Mouse (Mus musculus) granulocyte monocyte progenitor cell, adult 5-6 weeks (primary cell): ENCODE results near the gene Clec11a. TPM values are rescaled to one million over a fixed set of nuclear protein-coding genes. Genes with fewer than 3 reads are reported as not detected.
"Not testable (repeated sequence)": the region's sequence is repeated elsewhere in the genome, so short reads cannot be mapped to it uniquely, and the experiment has no call there.

Experiments used
- ATAC-seq: replicated peaks from 2 replicates; pipeline ENCODE4 v1.8.0; 2016; ENCODE audit warnings: mild to moderate bottlenecking, moderate TSS enrichment, inconsistent platforms; ENCODE audit not compliant: poor library complexity, severe bottlenecking
- total RNA-seq, 2 experiments: library from RNA; stranded (forward) in 1 of 2; stranded (reverse) in 1 of 2; fragments of 200-712, 200-1000 nt in 1 of 2; fragments of >200 nt in 1 of 2; fragmentation: Nextera tagmentation in 1 of 2; gene quantifications; 2 replicates each; pipeline ENCODE4 v1.2.3; 2014 to 2017

Clec11a gene
- total RNA-seq, 2 experiments from 2014 or later, result 3.7 to 4.8 TPM

DNA sequence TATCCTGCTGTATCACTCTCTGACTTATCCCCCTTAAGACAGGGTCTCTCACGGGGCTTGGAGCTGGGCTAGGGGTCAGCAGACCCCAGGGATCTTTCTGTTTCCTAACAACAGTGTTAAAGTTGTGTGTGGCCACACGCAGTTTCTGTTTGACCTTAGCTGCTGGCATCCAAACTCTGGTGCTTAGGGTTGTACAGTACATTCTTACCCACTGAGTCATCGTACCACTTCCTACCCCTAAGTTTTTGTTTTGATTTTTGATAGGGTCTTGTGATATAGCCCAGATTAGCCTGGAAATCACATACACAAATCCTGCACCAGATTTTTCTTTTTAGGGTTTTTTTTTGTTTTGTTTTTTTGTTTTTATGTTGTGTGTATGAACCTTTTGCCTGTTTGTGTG, 25.6 kb upstream of the Clec11a start:
- ATAC-seq, result no peak

DNA sequence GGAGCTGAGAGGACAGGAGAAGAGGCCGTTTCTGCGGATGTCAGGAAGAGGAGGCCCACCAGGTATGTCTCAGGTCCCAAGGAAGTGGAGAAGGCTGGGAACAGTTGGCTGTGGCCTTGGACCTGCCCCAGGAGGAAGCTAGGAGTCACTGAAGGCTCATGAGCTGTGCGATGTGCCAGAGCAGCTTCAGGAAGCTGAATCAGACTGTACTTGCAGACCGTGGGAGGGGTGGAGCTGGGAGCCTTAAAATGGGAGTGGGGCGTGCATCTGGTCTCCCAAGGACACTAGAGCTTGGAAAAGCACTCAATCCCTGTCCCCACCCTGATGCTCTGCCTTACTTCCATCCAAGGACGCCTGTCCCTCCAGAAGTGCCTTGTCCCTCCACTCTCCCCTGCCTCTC, 19.9 kb upstream of the Clec11a start:
- no peak for ATAC-seq

DNA sequence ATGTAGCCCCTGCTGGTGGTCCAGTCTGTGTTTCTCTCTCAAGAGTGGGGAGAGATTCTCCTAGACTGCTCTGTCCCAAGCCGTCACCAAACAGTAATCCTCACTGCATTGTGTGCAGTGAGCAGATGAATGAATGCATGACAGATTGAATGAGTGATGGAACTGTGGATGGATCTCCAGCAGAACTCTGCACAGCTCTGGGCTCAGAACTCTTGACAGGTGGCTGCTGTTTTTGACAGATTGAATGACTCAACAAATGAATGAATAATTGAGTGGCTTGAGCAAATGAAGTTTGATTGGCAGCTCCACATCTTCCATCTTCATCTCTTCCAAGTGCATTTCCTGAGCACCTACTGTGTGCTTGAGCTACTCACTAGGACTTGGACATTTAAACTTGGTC, 15.6 kb upstream of the Clec11a start:
- no peak for ATAC-seq

DNA sequence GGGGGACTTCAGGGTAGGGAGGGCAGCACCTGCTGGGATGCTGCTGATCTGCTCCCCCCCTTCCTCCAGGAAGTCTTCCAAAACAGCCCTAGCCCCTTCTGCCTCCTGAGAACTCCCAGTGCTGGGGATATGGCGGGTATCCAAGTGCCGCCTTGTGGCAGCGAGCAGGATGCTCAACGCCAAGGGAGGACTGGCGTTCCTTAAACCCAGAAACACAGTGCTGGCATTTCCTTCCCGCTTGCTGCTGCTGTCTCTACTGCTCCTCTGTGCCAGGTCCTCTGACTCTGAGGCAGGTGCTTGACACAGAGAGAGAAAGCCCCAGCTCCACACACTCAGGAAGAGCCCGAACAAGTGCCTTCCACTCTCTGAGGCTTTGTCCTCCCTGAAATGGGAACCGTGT, 14.2 kb upstream of the Clec11a start:
- ATAC-seq, result no peak

DNA sequence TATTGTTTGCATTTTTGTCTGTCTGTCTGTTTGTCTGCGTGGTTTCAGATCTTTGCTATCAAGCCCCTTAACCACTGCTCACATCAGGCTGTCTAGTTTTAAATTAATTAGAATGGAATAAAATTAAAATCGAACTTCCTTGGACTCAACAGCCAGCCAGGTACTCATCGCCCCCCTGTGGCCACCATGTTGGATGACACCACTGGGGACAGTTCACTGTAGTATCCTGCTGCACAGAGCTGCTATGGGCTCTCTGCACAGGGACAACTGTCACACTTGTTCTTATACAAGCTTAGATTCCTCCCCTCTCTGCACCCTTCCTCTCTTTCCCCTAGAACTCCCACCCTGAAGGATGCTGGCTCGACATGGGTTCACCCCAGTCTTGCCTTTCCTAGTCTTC, 11.2 kb upstream of the Clec11a start:
- ATAC-seq, result peak; percentile 74

DNA sequence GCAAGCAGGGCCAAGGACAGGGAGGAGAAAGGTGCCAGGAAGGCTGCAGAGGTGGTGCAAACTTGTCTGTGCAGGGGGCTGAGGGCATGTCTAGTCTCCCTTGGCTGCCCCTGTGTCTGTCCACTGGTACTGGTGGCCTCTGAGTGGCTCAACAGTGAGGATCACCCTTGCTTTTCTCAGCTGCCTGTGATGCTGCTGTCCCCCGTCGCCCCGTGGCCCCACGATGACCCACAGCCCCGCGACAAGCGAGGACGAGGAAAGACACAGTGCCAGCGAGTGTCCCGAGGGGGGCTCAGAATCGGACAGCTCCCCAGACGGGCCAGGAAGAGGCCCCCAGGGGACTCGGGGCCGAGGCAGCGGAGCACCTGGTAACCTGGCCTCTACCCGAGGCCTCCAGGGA, 5.8 kb upstream of the Clec11a start:
- ATAC-seq, result no peak

DNA sequence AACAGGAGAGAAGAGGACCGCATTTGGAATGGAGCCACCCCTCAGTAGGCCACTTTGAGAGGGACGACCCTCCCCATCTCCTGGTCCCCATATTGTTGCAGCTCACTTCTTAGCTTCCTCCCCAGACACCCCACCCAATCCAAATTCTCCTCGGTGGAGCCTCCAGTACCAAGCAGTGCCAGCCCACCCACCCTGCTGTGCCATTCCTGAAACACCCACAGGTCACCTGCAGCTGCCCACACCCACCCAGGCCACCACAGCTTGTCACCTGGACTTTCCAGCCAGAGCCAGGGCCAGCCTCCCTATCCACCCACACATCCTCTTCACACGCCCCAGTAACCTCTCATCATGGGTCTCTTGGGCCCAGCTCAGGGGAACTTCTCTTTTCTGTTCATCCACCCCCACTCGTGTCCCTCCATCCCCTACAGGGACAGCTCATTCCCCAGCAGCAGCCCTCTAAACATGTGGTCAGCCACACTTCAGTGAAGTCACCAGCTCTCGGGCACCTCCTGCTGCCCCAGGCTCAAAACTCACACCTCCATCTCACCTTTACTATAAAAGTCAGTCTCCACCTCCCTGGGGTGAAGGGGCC, 5.1 kb upstream of the Clec11a start:
- ATAC-seq, result no peak; the same call in 1 of the 2 replicates

DNA sequence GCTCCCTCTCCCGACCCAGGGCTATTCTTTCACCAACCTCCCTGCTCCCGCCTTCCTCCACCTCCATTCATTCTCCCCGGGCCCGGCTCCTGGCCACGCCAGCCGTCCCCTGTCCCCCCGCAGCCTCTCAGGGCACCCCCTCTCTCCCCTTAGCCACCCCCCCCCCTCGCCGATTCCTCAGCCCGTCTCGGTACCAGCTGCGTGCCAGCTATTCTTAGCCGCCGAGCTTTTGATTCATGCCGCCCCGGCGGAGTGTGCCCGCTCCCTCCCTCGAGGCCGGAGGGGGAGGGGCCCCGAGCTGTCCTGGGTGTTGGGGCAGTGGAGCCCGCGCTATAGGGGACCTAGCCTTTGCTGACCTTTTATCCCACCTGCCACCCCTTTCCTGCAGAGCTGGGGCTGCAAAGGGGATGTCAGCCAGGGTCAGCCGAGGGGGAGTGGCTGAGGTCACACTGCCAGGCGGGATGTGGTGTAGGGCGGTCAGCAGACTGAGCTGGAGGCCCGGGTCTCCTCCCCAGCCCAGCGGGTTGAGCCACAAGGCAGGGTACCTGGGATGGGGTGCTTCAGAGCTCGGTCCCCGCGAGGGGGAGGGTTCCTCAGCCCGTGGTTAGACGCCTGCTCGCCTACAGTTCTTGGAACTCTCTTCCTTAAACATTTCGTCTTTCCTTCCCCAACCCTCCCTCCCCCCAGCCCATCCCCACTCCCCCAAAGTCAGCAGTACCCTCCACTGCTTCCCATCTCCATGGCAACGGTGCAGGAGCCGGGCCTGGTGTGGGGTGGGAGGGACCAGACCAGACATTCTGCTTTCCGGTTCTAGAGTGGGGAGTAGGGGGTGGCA, 4.4 kb upstream of the Clec11a start:
- ATAC-seq, result peak; percentile 11; the same call in 1 of the 2 replicates

DNA sequence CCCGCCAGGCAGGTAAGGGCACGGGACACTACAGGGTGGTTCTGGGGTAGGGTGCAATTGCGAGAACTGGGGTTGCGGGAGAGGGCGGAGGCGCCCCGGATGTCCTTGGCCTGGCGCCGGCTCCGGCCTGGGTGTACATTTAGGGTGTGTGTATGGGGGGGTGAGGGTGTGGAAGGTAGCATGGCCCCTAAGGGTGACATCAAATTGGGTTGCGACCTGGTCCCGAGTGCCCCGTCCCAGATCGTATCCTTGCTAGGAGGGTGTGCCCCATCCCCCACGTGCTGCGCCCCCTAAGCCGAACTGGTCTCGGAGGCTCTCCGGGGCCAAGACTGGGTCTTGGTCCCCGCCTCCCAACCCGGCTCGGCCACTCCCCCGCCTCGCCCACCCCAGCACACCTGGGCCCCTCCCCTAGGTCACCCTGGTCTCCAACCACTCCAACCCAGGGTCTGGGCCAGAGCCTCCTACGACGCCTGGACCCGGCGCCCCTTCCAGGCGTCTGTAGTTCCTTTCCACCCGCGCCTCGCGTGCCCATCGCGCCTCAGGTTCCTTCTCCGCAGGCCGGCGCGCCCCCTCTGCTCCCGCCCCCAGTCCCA, 3.7 kb upstream of the Clec11a start:
- ATAC-seq, result 0 out of 2 replicates have a peak, but pooled peaks have one; percentile 3

DNA sequence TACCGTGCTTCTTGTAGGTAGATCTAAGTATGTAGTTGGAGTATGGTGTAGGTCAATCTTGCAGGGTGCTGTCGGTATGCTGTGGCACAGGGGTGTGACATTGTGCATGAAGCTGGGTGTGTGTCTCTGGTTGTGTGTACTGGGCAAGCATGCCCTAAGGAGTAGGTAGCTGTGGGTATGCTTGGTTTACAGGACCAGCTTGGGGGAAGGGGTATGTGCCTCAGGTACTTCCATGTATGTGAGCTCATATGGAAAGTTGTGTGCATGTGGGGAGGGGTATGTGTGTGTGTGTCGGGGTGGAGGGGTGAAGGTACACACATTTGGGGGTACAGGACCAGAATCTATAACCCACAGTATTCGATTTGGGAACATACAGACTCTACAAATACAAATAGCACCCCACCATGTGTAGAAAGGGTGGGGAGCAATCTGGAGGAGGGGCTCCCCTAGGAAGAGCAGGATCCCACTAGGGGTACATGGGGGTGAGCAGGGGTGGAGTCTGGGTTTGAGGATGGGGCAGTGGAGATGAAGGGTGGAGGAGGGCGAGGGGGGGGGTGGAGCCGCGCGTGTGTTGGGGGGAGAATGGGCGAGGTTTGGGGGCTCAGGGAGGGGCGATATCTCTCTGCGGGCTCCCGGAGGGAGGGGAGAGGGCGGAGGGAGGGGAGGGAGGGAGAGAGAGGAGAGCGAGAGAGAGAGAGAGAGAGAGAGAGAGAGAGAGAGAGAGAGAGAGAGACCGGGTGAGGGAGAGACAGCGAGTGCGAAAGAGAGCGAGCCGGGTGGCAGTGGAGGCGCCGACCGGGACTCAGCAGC, 3.0 kb upstream of the Clec11a start, which contains the start of gene Shank1:
TSS of gene Shank1 (plus strand) at position 779 of the 810 bp plus-strand sequence.
- no peak for ATAC-seq

DNA sequence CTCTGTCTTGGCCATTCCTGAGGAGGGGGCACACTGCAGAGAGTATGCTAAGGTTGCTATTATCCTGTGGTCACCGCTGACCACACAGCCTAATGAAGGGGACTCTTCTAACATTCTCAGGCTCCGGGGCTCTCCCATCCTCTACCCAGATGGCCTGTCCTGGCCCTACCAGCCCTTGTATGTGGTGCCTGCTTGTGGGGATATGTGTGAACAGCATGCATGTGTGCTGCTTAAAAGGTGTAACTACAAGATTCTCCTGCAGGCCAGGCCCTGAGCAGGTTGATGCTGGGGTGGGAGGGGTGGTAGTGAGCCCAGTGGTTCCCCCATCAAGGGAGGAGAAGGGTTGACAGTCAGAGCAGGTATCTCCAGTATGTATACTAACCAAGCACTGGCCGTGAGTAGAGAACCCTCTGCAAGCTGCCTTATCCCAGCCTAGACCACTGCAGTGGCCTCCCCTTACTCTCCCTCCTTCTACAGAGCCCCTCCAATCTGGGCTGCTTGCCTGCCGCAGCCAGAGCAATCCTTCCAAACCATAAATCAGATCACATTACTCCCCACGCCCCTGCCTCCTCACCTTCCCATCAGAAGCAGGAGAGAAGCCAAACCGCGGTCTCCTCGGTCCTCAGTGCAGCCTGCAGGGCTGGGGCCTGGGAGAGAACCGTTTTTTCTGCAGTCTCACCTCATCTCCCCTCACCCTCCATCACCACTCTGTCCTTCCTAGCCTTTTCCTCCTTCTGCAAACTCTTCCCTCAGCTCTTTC, 739 bp upstream of the Clec11a start:
- ATAC-seq, result no peak

DNA sequence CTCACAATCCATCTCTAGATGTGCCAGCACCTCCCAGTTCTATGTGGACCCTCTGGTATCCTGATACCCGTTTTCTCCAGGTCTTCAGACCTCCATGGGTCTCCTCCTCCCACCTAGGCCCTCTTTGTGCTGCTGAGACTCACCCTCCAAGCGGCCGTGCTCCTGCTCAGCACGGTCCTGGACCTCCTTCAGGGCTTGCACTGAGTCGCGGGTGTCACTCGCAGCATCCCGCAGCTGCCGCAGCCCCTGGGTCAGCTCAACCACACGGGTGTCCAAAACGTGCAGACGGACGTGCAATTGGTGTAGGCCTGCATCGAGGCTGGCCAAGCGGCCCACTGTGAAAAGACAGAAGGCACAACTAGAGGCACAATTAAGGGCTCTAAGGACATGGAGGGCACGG, 1.0 kb downstream of the Clec11a start:
- ATAC-seq, result no peak

DNA sequence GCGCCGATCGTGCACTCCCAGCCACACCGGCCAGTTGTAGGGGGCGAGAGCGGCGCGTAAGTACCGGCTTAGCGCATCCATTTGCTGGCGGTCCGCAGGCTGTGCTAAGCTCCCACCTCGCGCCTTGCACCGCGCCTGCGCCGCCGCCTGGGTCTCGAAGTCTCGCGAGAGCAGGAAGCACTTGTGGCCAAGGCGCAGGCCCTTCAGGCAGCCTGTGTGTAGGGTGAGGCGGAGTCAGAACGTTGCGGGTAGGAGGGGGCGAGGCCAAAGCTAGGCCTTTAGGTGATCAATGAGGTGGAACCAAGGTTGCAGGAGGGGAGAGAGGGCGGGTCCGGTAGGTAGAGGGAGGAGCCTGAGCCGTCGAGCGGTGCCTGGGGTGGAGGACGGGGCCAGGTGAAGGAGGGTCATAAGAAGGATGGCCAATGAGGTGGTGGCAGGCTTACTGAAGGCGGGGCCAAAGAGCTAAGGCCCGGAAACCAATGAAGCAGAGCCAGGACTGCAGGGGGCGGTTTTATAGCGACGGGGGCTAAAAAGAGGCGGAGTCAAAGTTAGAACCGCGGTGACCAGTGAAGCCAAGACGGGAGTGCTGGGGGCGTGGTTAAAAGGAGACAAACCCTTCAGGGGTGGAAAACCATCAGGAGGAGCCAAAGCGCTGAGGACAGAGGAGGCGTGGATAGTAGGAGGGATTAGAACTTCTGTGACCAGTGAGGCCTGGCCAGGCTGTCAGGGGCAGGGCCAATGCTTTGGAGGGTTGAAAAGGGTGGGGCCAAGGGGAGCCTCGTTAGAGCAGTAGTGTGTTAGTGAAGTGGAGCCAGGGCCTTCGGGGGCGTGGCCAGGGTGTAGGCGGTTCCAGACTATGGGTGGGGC, 1.7 kb downstream of the Clec11a start:
- ATAC-seq, result peak; percentile 83

DNA sequence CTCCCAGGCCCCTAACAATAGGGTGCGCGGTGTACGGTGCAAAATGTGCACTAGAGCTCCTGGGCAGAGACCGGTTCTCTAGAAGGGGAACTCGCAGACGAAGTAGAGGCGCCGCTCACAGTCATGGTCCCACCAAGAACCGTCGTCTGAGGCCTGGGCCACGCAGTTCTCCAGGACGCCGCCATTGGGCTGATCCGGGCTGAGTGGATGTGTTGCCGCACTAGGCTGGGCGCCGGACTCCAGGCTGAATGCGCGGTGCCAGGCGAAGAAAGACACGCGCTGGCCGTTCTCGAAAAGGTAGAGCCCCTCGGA, 2.3 kb downstream of the Clec11a start:
- peak; percentile 9; the same call in 1 of the 2 replicates for ATAC-seq

DNA sequence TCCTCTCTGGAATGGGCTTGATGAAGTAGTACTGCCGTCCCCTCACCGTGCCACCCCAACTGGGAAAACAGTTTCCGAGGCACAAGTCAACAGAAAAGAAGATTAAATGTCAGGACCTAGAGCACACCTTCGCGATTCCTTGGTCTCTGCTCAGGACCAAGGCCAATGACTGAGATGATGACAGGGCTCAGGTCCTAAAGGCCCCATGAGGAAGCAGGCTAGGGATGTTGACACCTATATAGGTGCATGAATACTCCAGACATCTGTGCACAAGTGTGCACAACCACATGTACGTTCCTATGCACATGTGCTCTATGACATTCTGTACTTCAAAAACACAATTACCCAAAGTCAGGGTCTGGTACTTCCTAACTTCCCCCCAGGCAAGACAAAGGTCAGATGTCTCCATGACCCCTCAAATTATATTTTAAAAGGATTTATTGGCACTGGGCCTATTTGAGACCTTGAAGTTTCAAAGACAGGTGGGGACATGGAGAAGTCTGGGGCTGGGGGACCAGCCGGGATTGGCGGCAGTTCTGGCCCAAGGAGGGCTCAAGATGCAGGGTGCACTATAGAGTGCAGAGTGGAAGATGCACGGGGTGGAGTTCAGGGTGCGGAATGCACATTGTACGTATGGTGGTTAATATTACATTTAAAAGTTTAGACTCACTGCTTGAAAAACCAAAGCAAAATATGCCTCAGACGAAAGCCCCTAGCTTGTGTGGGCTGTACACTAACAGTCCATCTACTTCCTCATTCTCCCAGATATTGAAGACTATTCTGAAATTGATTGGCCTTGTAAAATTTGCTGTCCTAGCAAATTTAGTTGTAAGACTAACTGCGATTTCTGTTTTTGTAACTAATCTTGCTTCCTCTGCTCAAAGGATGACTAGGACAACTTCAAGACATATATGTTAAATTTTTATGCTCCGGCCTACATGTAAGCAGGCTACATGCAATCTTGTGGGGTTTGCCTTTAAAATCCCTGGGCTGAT, 3.1 kb downstream of the Clec11a start:
- ATAC-seq, result no peak

DNA sequence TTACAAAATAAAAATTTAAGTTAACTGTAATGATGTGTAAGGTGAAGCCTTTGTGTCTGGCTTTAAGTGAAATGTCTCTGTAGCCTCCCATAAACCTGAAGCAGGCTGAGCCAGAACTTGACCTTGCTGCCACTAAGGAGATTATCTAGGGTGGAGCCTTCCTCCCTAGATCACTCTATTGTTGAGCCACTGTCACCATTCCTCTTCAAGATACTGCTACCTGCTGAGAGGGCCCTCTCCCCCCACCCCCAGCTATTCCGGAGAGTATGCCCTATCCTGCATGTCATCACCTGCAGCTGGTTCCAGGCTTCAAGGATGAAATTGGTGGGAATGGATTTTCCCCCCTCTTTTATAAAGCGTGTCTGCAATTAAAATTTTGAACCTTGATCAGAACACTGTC, 9.2 kb downstream of the Clec11a start:
- ATAC-seq, result not testable (repeated sequence)

DNA sequence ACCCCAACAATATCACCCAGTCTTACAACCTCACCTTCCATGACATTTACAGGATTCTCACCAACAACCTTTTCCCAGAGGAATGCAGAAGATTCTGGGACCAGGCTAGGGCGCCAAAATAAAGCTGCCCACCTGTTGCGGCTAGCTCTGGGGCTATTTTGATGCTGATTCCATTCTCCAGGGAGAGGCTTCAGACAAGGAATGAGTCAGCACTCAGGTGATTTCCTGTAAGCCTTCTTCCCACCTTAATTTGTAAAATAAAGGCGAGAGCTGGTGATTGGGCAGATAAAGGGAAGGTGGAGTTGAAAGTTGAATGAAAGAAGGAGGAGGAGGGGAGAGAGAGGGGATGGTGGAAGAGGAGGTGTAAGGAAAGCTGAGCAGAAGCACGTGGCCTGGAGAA, 15.3 kb downstream of the Clec11a start:
- ATAC-seq, result no peak

DNA sequence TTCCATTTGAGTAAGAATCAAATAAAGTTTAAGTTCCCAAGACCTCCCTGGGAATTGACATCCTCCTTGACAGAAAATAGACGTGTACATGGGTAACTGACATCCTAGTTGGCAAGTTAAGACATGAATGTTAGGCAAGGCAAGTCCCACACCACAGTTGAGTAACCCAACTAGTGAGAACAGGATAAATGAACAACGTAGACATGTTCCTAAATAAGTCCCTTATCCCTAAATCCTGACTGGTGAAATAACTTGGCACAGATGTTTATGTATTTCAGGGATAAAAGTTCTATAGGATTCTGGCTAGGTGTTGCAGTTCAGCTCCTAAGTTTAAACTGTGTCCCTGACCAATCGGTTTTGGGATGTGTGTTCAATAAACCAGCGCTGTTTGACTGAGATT, 15.7 kb downstream of the Clec11a start:
- ATAC-seq, result no peak
